Mouse (Mus musculus): ENCODE results near the gene Cd164. TPM values are rescaled to one million over a fixed set of nuclear protein-coding genes. Genes with fewer than 3 reads are reported as not detected.

The Cd164 gene
- polyA plus RNA-seq, 1 experiment from 2014 or later: 110 TPM

- H3K4me1 ChIP-seq: peaks cover 13% of the 10 kb centered on the region
- WGBS: 97% methylated on average over 6 of the region's 6 CpGs
- no peak overlapping the region for H3K4me2 ChIP-seq
- ATAC-seq (ENCODE audit: low FRiP score): no peak
- no peak overlapping the region for H3K4me3 ChIP-seq (replicated peaks)
- H3K36me3 ChIP-seq (replicated peaks): peaks cover 17% of the 10 kb centered on the region
- H3K27ac ChIP-seq: no peak overlapping the region
- no peaks in the 10 kb centered on the region for H3K27me3 ChIP-seq
- no peaks in the 10 kb centered on the region for H3K9me3 ChIP-seq
- no peak overlapping the region for H3K9ac ChIP-seq
These were observed 22.8 kb downstream of the Cd164 start for GRCm38 (mm10) chr10:41542057-41542456.

DNA sequence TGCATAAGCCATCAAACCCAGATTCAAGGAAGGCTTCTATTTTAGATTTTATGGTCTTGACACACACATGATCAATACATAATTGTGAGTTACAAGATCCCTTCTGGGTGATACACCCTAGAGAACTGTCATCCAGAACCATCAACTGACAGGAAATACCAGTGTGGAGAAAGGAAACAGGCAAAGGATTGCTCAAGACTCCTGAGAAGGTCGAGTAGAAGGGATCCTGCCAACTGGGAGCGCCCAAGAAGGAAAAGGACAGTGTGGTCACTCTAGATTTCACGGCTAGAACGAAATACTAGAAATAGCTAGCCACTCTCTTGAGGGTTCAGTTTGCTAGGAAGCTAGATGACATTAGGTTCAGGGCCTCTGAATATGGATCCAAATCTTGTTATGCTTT, 24.2 kb downstream of the Cd164 start:
- no peak for ATAC-seq (ENCODE audit: low FRiP score)
- Histone ChIP-seq H3K9ac (no peak overlapping the region), H3K27me3 (no peaks in the 10 kb centered on the region), H3K9me3 (no peaks in the 10 kb centered on the region), H3K36me3 (replicated peaks) (peaks cover 7% of the 10 kb centered on the region; the same call in 1 of the 2 replicates), H3K4me2 (no peak overlapping the region), H3K4me1 (peaks cover 13% of the 10 kb centered on the region), H3K27ac (no peak overlapping the region), H3K4me3 (replicated peaks) (no peak overlapping the region)
- 84% methylated on average over 4 of the region's 4 CpGs for WGBS

GRCm38 (mm10) chr10:41543844-41544243, 24.6 kb downstream of the Cd164 start:
- Histone ChIP-seq H3K4me3 (replicated peaks) (no peak overlapping the region), H3K4me1 (peaks cover 13% of the 10 kb centered on the region), H3K4me2 (no peak overlapping the region), H3K9me3 (no peaks in the 10 kb centered on the region), H3K36me3 (replicated peaks) (peaks cover 6% of the 10 kb centered on the region; the same call in 1 of the 2 replicates), H3K9ac (no peak overlapping the region), H3K27ac (no peak overlapping the region), H3K27me3 (no peaks in the 10 kb centered on the region)
- WGBS: 64% methylated on average over 2 of the region's 2 CpGs
- no peak for ATAC-seq (ENCODE audit: low FRiP score)

DNA sequence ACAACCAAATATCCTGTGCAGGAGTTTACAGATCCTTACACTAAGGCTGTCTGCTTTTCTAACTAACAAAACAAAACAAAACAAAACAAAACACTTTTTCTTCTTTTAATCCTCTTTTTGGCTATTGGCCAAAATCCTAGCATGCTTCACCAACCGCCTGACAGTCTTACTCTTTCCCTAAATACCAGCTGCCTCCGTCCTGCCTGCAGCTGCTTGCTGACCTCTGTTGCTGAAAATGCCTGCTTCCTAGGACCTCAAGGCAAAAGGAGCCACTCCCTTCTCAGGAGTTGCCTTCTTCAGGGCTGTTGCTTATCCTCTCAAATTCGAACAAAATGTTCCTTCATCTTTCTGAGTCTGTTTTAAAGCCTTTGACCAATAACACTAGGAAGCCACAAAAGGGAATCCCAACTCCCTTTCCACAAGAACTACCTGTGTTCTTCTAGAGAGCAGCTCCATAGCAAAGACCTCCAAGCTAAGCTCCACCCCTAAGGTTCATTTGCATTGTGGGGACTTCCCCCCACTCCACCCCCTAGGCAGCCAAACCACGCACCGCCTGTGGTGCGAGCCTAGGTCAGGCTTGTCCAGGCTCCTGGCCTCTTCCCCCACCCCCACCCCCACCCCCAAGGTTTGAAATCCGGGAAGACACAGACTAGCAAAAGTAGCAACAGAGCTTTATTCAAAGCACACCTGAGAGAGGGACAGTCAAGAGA, 25.4 kb downstream of the Cd164 start:
- no peak overlapping the region for H3K4me3 ChIP-seq (replicated peaks)
- H3K4me1 ChIP-seq: peaks cover 13% of the 10 kb centered on the region
- H3K9me3 ChIP-seq: peaks cover 6% of the 10 kb centered on the region; the same call in 1 of the 2 replicates
- WGBS: 4% methylated on average over 7 of the region's 7 CpGs
- 0 out of 2 replicates have a peak, but pooled peaks have one; percentile 33 for ATAC-seq (ENCODE audit: low FRiP score)
- no peaks in the 10 kb centered on the region for H3K36me3 ChIP-seq (replicated peaks)
- no peak overlapping the region for H3K4me2 ChIP-seq
- H3K9ac ChIP-seq: no peak overlapping the region
- H3K27me3 ChIP-seq: no peaks in the 10 kb centered on the region
- H3K27ac ChIP-seq: no peak overlapping the region

DNA sequence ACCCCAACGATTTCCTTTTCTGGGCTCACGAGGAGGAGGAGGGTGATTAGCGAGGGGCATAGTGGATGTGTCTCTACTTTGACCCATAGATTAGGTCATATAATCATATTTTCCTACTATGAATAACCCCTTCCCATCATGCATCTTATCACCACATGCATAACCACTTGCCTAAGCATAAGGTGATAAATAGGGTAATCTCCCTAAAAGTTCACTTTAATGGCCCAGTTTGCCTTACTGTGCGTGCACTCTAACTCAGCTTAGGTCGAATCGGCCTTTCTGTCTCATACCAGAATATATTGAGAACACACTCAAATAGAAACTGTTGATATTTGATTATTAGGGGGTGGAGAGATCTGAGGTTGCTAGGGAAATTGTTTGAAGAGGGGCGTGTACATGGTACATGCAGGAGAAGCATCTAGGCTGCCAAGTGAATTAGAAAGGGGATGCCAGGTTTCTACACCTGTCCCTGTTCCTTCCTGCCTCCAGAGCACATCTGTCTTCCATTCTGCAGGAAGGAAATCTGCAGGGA, 26.1 kb downstream of the Cd164 start:
- no peaks in the 10 kb centered on the region for H3K27me3 ChIP-seq
- no peak overlapping the region for H3K27ac ChIP-seq
- H3K9me3 ChIP-seq: peaks cover 6% of the 10 kb centered on the region; the same call in 1 of the 2 replicates
- no peak overlapping the region for H3K4me3 ChIP-seq (replicated peaks)
- no peak overlapping the region for H3K9ac ChIP-seq
- ATAC-seq (ENCODE audit: low FRiP score): no peak
- 55% methylated on average over 7 of the region's 7 CpGs for WGBS
- no peak overlapping the region for H3K4me2 ChIP-seq
- peaks cover 13% of the 10 kb centered on the region for H3K4me1 ChIP-seq
- no peaks in the 10 kb centered on the region for H3K36me3 ChIP-seq (replicated peaks)

DNA sequence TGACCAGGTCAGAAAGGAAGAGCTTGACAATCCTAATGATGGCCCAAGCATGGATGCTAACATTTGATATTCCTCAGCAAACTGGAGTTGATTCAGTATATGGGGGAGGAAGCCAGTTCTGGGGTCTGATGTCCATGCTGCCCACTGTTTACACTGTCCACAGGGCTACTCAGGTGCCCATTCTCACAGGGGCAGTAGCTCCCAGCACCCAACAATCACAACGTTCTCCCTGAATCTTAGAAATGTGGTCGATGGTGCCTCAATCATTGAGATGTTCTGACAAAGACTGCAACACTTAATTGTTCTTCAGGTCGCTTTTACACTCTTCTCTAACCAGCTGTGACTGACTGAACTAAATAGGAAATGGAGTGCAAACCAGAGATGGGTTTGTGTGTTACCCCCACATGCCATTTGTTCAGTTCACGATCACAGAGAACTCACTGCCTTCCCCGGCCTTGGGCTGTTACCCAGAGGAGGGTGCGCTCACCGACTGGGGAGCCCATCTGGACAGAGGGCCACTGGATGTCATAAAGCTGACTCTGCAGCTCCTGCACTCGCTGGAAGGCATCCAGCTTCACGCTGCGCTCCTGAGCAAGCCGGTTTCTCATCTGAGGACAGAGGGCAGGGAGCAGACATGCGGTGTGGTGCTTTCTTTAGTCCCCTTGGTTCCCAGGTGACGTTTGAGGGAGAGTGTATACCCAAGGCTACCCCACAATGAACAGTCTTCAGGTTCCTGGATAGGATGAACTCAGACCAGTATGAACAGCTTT, 27.4 kb downstream of the Cd164 start:
- 71% methylated on average over 13 of the region's 13 CpGs for WGBS
- Histone ChIP-seq H3K4me1 (peaks cover 13% of the 10 kb centered on the region), H3K9me3 (peaks cover 6% of the 10 kb centered on the region; the same call in 1 of the 2 replicates), H3K27me3 (no peaks in the 10 kb centered on the region), H3K36me3 (replicated peaks) (no peaks in the 10 kb centered on the region), H3K4me3 (replicated peaks) (no peak overlapping the region), H3K27ac (no peak overlapping the region), H3K4me2 (no peak overlapping the region), H3K9ac (no peak overlapping the region)
- ATAC-seq (ENCODE audit: low FRiP score): no peak

DNA sequence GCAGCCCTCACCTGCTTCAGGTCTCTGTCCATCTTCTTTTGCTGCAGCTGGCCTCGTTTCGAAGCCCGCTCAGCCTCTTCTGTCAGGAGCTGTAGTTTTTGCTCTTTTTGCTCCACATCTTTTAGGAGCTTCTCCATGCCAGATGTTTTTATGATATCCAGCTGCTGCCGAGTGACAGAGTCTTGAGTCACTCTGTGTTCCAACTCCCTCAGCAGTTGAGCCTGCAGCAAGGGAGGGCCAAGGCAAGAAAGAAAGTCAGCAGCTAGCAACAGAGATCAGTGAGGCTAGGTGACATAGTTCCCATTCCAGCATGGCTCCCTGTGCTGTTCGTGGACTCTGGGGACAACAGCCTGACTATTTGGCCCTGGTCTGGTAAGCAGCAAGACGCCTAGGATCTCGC, 31.5 kb downstream of the Cd164 start:
- H3K4me2 ChIP-seq: no peak overlapping the region
- no peaks in the 10 kb centered on the region for H3K27me3 ChIP-seq
- peaks cover 6% of the 10 kb centered on the region; the same call in 1 of the 2 replicates for H3K9me3 ChIP-seq
- no peaks in the 10 kb centered on the region for H3K36me3 ChIP-seq (replicated peaks)
- ATAC-seq (ENCODE audit: low FRiP score): no peak
- WGBS: 86% methylated on average over 7 of the region's 7 CpGs
- no peak overlapping the region for H3K27ac ChIP-seq
- no peak overlapping the region for H3K4me3 ChIP-seq (replicated peaks)
- no peak overlapping the region for H3K9ac ChIP-seq
- peaks cover 9% of the 10 kb centered on the region for H3K4me1 ChIP-seq

- no peak overlapping the region for H3K9ac ChIP-seq
- H3K4me1 ChIP-seq: peaks cover 9% of the 10 kb centered on the region
- H3K36me3 ChIP-seq (replicated peaks): no peaks in the 10 kb centered on the region
- H3K9me3 ChIP-seq: peaks cover 6% of the 10 kb centered on the region; the same call in 1 of the 2 replicates
- no peak overlapping the region for H3K27ac ChIP-seq
- no peaks in the 10 kb centered on the region for H3K27me3 ChIP-seq
- no peak overlapping the region for H3K4me3 ChIP-seq (replicated peaks)
- 11% methylated on average over 3 of the region's 3 CpGs for WGBS
- H3K4me2 ChIP-seq: no peak overlapping the region
- no peak for ATAC-seq (ENCODE audit: low FRiP score)
These were observed 33.1 kb downstream of the Cd164 start for GRCm38 (mm10) chr10:41552319-41552718.

DNA sequence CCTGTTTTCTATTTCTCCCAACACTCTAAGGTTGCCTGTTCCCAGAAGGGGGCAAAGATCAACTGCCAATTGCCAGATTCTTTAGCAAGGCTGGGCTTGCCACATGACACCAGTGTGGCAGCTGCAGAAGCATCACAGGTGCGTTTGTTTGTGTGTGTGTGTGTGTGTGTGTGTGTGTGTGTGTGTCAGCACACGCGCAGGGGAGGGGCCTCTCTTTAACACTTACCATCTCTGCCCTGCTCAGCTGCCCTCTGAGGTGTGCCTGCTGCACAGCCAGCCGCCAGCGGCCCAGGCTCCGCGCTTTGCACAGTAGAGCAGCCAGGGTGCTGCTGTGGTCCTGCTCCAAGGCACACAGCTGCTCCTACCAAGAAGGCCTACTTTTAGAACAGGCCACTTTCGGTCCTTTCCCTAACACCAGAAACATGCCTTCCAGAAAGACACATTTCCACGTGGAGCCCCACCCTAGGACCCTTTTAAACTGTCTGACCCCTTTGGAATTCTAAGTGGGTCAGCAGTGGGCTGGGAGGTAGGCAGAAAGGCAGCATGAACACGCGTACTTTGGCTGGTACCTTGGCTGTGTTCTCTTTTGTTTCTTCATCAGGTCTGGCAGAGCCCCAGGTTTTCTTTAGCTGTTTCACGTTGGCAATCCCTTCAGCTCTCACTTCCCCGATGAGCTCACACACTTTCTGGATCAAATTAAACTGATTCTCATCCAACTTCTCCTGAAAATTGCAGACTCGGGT, 33.8 kb downstream of the Cd164 start:
- Histone ChIP-seq H3K9ac (no peak overlapping the region), H3K4me3 (replicated peaks) (no peak overlapping the region), H3K36me3 (replicated peaks) (no peaks in the 10 kb centered on the region), H3K9me3 (peaks cover 6% of the 10 kb centered on the region; the same call in 1 of the 2 replicates), H3K4me2 (no peak overlapping the region), H3K27me3 (no peaks in the 10 kb centered on the region), H3K4me1 (peaks cover 9% of the 10 kb centered on the region), H3K27ac (no peak overlapping the region)
- 37% methylated on average over 14 of the region's 14 CpGs for WGBS
- ATAC-seq (ENCODE audit: low FRiP score): no peak

- H3K4me1 ChIP-seq: peaks cover 9% of the 10 kb centered on the region
- no peak for ATAC-seq (ENCODE audit: low FRiP score)
- H3K36me3 ChIP-seq (replicated peaks): no peaks in the 10 kb centered on the region
- 73% methylated on average over 4 of the region's 4 CpGs for WGBS
- H3K27ac ChIP-seq: no peak overlapping the region
- no peak overlapping the region for H3K9ac ChIP-seq
- no peak overlapping the region for H3K4me3 ChIP-seq (replicated peaks)
- H3K4me2 ChIP-seq: no peak overlapping the region
- no peaks in the 10 kb centered on the region for H3K27me3 ChIP-seq
- H3K9me3 ChIP-seq: peaks cover 6% of the 10 kb centered on the region; the same call in 1 of the 2 replicates
These were observed 34.5 kb downstream of the Cd164 start for GRCm38 (mm10) chr10:41553711-41554110.

GRCm38 (mm10) chr10:41555081-41555480, 35.9 kb downstream of the Cd164 start:
- H3K27me3 ChIP-seq: no peaks in the 10 kb centered on the region
- no peak for ATAC-seq (ENCODE audit: low FRiP score)

GRCm38 (mm10) chr10:41558401-41558800, 39.2 kb downstream of the Cd164 start:
- 100% methylated on average over 1 of the region's 1 CpGs for WGBS
- Histone ChIP-seq H3K4me2 (no peak overlapping the region), H3K4me3 (replicated peaks) (no peak overlapping the region), H3K9me3 (peaks cover 10% of the 10 kb centered on the region), H3K36me3 (replicated peaks) (no peaks in the 10 kb centered on the region), H3K4me1 (no peaks in the 10 kb centered on the region), H3K27ac (no peak overlapping the region), H3K9ac (no peak overlapping the region), H3K27me3 (no peaks in the 10 kb centered on the region)
- no peak for ATAC-seq (ENCODE audit: low FRiP score)

More at GRCm38 (mm10) chr10:41555081-41555480, 35.9 kb downstream of the Cd164 start:
- Histone ChIP-seq H3K4me3 (replicated peaks) (no peak overlapping the region), H3K36me3 (replicated peaks) (no peaks in the 10 kb centered on the region), H3K4me2 (no peak overlapping the region), H3K9ac (no peak overlapping the region), H3K9me3 (no peaks in the 10 kb centered on the region), H3K4me1 (peaks cover 9% of the 10 kb centered on the region), H3K27ac (no peak overlapping the region)
- WGBS: 88% methylated on average over 3 of the region's 3 CpGs
